Mouse (Mus musculus) lung, adult 18-20 months (tissue): ENCODE measurements around the gene Rab36.

Experiments
- DNase-seq, 2 experiments: peaks; one replicate each; pipeline ENCODE4 v3.0.0; 2022; ENCODE audit warnings: mixed read lengths in 2 of 2

Gene Rab36

DNA sequence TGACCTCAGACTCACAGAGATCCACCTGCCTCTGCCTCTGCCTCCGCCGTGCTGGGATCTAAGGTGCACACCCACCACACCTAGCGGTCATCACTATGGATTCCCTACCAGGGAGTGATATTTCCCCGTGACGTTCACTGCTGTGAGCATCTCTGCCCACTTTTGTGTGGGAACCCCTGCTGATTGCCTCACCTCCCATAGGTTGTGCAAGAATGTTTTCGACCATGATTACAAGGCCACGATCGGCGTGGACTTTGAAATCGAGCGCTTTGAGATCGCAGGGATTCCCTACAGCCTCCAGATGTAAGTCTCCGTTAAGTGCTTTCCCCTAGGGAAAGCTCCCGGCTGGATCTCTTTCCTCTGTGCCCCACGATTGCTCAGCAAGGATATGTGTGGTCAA is 9.0 kb downstream of the Rab36 start:
- no peak for DNase-seq

- no peak for DNase-seq
Observed at GRCm38 (mm10) chr10:75048711-75049110, 11.9 kb downstream of the Rab36 start.

DNA sequence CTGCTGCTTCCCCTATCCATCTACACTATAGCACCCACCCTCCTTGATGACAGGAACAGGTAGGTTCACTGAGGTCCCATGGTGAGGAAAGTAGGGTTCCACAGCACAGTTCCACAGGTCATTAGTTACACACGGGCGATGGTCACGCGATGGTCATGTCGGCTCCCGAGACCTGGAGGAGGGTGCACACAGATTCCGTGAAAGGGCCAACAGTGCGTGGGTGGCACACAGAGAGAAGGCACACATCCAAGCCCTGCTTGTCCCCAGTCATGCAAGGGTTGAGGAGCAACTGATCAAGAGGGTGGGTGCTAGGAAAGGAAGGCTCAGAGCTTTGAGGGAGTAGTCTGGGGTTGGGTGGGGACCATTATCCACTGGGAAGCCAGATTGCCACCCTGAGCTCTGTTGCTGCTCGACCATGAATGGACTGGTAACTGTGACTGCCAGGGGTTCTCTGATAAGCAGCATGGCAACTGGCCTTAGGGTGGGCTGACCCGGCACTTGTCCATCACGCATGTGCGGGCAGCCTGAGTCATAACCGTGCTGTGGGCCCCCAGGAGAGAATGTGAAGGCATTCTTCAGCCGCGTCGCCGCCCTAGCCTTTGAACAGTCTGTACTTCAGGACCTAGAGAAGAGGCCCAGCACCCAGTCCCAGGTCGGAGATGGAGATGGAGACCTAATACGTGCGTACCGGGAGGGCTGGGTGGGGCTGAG is 14.7 kb downstream of the Rab36 start:
- DNase-seq, result no peak

- no peak for DNase-seq
Observed at GRCm38 (mm10) chr10:75052902-75053301, 16.0 kb downstream of the Rab36 start.

DNA sequence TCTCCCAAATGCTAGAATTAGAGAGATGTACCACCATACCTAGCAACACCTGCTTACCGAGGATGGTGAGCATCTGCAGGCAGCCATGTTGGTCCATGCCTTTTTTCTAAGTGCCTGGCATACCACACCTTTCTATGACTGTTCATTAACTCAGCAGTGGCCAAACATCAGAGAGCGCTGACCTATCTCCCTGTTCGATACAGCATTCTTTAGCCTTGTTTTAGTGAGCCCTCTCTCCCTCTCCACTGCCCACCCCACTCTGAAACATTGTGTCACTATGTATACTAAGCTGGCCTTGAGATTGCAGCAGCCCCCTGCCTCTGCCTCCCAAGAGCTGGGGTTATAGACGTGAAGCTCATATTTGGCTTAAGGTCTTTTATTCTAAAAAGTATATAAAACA is 16.8 kb downstream of the Rab36 start:
- DNase-seq, result no peak

- peak; percentile 57 to 72 for DNase-seq
Observed at GRCm38 (mm10) chr10:75054125-75054524, 17.3 kb downstream of the Rab36 start.

GRCm38 (mm10) chr10:75055672-75056071 is 18.8 kb downstream of the Rab36 start:
- no peak for DNase-seq

DNA sequence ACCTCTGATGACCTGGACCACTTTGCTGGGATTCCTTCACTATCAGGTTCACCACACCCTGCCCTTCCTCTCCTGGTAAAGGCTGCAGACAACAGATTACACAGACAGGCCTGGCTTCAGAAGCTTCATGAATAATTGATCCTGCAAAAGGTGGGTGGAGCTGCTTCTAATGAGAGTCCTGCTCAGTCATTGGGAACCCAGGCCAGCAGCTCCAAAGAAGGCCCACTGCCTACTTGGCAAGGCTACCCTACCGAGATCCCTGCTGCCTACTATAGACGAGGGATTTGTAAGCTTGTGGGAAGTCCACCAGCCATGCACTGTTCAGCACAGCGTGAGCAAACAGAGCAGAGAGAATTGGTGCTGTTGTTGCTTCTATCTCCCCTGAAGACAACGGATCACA is 19.4 kb downstream of the Rab36 start:
- no peak for DNase-seq

GRCm38 (mm10) chr10:75058336-75058735 is 21.5 kb downstream of the Rab36 start:
- peak; percentile 60 to 77 for DNase-seq

DNA sequence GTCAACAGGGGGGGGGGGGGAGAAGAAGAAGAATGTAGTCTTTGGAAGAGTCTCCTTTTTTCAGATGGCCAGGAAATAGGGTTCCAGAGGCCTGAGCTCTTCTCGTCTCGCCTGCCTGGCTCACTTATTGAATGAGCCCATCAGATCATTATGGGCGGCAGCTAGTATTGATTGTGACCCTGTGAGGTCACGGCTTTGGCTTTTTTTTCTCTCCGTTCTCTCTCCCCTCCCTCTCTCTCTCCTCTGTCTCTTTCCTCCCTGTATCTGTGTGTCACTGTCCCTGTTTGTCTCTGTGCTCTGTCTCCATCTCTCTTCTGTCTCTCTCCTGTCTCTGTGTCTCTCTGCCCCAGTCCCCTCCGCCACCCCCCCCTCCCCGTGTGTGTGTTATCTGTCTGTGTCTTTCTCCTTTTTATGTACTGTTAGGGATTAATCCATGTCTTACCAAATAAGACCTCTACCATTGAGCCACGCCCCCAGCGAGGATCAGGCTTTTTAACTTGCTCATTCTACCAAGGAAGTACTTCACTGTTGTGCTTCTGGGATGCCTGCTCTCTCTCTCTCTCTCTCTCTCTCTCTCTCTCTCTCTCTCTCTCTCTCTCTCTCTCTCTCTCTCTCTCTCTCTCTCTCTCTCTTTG is 22.0 kb downstream of the Rab36 start:
- DNase-seq, result peak; percentile 33 to 45

GRCm38 (mm10) chr10:75059396-75059795 is 22.5 kb downstream of the Rab36 start:
- peak; percentile 83 to 86 for DNase-seq

GRCm38 (mm10) chr10:75060217-75060842 is 23.5 kb downstream of the Rab36 start, which contains the start of gene Bcr:
Gene Bcr, plus strand, starts transcription at chr10:75060592.
- DNase-seq, result peak; percentile 82 to 86

DNA sequence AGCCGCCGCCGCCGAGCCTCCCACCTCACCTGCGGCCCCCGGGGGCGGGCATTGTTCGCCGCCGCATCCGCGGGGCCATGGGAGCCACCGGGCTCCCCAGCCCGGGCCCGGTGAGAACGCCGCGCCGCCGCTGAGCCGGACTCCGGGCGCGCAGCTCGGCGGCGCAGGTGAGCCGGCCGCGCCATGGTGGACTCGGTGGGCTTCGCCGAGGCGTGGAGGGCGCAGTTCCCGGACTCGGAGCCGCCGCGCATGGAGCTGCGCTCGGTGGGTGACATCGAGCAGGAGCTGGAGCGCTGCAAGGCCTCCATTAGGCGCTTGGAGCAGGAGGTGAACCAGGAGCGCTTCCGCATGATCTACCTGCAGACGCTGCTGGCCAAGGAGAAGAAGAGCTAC is 24.0 kb downstream of the Rab36 start:
- peak in 1 of 2 experiments; percentile 26 for DNase-seq

GRCm38 (mm10) chr10:75061341-75062188 is 24.7 kb downstream of the Rab36 start:
- peak in 1 of 2 experiments; percentile 20 for DNase-seq

DNA sequence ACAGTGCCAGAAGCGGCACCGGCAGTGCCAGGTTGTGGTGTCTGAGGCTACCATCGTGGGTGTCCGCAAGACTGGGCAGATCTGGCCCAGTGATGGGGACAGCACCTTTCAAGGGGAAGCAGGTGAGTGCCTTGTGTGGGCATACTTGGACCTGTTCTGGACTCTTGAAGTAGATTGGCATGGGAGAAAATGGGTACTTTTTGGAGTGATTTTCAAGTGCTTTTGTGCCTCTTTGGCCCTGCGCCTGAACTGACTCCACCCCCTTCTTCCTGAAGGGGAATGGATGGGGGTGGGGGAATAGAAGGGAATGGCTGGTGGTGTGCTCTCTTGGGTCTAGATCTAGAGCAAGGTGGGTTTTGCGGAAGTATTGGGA is 25.3 kb downstream of the Rab36 start:
- peak; percentile 84 to 85 for DNase-seq

- DNase-seq, result no peak
Observed at GRCm38 (mm10) chr10:75062621-75063020, 25.8 kb downstream of the Rab36 start.

GRCm38 (mm10) chr10:75063301-75063965 is 26.6 kb downstream of the Rab36 start:
- peak in 1 of 2 experiments; percentile 29 for DNase-seq

DNA sequence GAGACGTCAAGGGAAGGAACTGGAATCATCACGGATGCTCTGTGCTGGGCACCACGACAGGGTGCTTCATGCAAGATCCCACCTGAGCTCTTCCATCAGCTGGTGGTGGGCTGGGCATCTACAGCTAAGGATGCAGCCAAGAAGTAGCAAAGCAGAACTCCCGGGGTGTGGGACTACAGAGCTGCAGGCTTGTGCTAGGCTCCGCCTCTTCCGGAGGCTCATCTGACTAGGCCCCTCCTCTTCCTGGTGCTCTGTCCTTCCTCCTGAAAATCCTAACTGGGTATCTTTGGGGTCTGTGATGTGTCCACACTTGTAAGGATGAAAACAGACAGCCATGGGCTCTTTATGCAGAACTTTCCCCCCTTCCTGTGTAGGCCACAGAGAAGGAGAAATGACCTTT is 28.8 kb downstream of the Rab36 start:
- DNase-seq, result no peak

DNA sequence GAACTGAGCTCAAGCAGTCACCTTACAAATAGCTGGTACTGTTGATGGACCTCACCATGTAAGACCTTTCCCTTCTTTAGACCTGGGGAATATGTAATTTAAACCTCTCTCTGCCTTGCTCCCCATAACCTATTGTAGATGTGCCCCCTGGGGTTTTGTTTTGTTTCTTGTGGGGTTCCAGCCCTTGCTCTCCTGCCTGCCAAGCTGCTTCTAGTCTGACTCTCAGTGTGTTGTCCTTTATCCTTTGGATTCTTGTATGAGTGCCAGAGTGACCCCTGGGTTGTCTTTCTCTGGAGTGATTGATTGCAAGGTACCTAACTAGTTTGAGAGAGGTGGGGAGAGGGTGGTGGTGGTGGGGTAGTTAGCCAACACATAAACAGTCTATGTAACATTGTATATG is 30.6 kb downstream of the Rab36 start:
- DNase-seq, result no peak

GRCm38 (mm10) chr10:75068086-75068485 is 31.2 kb downstream of the Rab36 start:
- peak; percentile 59 to 67 for DNase-seq

DNA sequence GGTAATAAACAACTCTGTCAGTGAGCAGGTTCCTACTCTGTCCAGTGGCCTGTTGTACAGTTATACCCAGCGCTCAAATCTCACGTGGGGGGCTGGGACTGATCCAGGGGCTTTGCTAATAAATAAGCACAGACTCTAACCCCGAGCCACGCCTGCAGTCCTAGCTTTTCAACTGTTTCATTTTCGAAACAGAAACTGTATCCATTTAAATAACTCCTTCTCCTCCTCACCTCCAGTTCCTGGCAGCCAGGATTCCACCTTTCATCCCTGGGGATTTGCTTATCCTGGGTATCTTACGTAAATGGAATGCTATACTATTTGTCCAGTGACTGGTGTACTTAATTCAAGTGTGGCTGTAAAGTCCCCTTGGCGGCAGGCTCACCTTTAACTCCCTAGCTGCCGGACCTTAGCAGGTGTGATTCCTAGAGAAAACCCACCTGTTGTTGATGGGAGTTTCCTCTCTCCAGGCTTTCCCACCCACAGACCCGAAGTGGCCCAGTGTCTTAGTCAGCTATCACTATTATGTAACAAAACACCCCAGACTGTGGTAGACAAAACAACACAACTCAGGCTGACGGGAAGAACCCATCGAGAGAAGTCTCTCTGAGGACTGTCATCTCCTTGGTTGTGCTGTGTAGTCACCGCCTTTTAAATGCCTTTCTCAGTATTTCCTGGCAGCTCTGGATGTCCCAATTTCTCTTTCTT is 31.9 kb downstream of the Rab36 start:
- DNase-seq, result peak; percentile 45 to 67
